Mouse (Mus musculus): ENCODE results near the gene Gga1.

The Gga1 gene

GRCm38 (mm10) chr15:78936403-78936802, 59.4 kb downstream of the Gga1 start:
- DNase-seq (ENCODE audit: low spot score in 2 of 2) = no peak

- DNase-seq (ENCODE audit: low spot score in 2 of 2) = no peak
Measured at GRCm38 (mm10) chr15:78937311-78937710, 60.3 kb downstream of the Gga1 start.

GRCm38 (mm10) chr15:78937963-78938362, 61.0 kb downstream of the Gga1 start:
- DNase-seq (ENCODE audit: low spot score in 2 of 2) = no peak

- no peak for DNase-seq (ENCODE audit: low spot score in 2 of 2)
Measured at GRCm38 (mm10) chr15:78940325-78940724, 63.3 kb downstream of the Gga1 start.

GRCm38 (mm10) chr15:78942663-78943062, 65.7 kb downstream of the Gga1 start:
- peak; percentile 67 to 86 for DNase-seq (ENCODE audit: low spot score in 2 of 2)

Data from urinary bladder, postnatal 4 days (tissue).